Mouse (Mus musculus) cerebellum, adult 9-11 months (tissue): Measurements from ENCODE around the gene Lmbr1l.

Experiments used
- DNase-seq: peaks from one replicate; pipeline ENCODE4 v3.0.0; 2022

The Lmbr1l gene

GRCm38 (mm10) chr15:98917538-98918498 is at the start of gene Lmbr1l:
TSS of gene Lmbr1l (minus strand) at chr15:98918231.
- peak; percentile 99 for DNase-seq

- no peak for DNase-seq
Measured at GRCm38 (mm10) chr15:98959531-98959930, 41.5 kb upstream of the Lmbr1l start.

GRCm38 (mm10) chr15:98958901-98959420 is 40.9 kb upstream of the Lmbr1l start:
- DNase-seq, result no peak

DNA sequence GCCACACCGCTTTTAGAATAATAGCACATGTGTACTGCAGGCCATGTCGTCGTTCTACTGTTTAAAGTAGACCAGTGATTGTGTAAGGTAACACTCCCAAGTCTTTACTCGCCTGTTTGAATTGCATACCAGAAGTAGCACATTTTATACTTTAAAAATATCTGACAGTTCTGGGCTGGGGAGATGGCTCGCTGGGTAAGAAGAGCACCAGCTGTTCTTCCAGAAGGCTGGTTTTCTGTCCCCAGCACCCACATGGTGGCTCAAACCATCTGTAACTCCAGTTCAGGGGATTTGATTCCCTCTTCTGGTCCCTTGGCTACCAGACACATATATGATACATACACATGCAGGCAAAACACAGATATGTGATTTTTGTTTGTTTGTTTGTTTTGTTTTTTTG is 39.4 kb upstream of the Lmbr1l start:
- DNase-seq, result no peak

GRCm38 (mm10) chr15:98956000-98956399 is 38.0 kb upstream of the Lmbr1l start:
- no peak for DNase-seq

DNA sequence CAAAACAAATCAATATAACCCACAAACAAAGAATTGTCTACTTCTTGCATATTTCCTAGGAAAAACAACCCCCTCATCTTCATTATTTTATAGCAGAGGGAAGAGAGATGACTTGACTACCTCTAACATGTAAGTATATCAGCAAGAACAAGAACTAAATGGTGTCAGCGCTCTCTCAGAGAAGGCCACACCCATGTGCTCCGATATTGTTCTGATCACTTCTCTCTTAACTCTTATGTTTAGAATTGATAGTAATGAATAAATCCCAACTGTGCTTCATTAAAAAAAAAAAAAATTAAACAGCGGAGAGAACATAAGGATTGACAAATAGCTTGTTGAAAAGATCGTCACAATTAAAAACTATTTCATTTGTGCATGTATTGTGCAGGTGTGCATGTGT is 37.3 kb upstream of the Lmbr1l start:
- no peak for DNase-seq

DNA sequence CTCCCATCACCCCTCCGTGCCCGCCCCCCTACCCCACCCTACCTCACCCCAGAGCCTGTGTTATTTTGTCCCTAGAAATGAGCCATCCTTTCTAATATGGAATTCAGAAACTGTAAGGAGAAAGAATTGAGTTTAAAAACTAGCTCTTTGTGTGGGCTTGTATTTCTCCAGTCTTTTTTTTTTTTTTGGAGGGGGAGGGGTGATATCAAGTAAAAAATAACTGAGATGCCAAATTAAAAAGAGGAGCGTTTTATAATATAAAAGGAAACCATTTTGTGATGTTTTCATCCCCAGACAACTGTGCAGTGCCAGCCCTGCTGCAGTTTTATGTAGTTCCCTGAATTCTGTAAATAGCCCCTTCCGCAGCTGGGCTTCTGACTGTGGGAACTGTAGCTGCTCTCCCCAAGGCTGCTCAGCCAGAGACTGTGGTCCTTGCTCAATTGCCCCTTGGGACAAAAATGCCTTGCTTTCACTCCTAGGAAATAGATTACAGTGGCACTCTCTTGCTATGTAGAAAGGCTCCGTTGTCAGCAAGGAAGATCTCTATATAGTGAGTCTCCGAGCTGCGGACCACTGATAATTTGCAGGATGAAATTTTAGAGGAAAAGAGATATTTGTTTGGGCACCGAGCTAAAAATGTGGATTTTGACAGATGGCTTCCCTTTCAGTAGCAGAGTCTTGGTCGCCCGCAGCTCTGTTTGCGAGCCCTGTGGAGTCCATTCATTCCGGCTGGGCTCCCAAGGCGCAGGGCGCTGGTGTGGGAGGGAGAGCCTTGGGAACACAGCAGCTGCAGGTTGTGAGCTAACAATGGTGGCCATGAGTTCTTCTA is 36.6 kb upstream of the Lmbr1l start:
- DNase-seq, result peak; percentile 67

DNA sequence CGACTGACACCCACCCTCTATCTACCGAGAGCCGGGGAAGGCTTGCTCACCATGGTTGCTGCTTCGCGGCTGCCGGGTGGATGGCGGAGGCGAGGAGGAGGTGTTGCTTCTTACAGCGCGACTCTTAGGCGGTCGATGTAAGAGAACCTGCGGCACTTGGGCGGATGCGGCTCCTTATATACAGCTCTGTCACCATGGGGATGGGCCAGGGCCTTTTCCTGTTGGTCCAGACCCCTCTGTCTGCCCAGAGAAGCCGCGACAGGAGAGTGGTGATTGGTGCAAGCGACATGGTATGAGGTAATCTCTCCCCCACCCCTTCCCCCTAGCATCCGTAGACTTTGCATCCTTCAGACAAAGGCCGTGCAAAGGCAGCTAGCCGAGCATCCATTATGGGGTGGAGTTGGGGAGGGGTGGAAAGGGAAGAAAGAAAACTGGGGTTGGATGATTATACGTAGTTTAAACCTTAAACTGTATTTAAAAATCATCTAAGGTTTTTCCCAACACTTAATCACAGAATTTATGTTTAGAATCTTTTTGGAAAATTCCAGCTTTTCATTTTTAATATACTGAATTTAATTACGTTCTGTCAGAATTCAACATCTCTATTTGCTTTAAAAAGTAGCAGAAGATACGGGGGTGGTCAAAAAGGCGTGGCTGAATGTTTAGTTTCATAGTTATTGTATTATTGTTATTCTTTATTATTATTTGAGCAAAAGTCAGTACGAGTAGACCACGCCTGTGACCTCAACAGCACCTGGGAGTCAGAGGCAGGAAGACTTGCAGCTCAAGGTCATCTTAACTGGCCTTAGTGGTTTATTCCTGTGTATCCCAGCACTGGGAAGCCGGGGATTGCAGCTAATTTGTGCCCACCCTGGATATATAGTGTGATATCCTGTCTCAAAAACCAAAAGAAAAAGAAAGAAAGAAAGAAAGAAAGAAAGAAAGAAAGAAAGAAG is 35.6 kb upstream of the Lmbr1l start, which contains the start of the genes Gm49450 and Tuba1a:
Gene Gm49450 (minus strand): TSS at position 151 of the 956 bp plus-strand sequence.
Gene Tuba1a (minus strand): TSS at position 303 of the 956 bp plus-strand sequence.
- peak; percentile 99 for DNase-seq

GRCm38 (mm10) chr15:98952751-98953400 is 34.8 kb upstream of the Lmbr1l start:
- DNase-seq, result peak; percentile 85

DNA sequence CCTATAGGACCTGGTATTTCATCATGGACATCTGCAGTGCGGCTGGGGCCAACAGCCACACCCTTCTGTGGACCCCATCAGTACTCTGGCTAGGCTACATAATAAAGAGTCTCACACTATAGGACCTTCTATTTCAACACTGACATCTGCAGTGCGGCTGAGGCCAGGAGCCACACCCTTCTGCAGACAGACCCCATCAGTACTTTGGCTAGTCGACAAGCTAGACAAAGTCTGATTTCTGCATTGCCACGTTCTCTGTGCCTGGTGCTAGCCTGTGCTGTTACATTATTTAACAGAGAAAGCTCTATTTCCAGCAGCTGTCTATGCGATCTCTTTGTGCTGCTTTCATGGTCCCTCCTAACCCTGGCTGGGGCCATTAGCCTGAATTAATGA is 34.0 kb upstream of the Lmbr1l start:
- DNase-seq, result no peak

DNA sequence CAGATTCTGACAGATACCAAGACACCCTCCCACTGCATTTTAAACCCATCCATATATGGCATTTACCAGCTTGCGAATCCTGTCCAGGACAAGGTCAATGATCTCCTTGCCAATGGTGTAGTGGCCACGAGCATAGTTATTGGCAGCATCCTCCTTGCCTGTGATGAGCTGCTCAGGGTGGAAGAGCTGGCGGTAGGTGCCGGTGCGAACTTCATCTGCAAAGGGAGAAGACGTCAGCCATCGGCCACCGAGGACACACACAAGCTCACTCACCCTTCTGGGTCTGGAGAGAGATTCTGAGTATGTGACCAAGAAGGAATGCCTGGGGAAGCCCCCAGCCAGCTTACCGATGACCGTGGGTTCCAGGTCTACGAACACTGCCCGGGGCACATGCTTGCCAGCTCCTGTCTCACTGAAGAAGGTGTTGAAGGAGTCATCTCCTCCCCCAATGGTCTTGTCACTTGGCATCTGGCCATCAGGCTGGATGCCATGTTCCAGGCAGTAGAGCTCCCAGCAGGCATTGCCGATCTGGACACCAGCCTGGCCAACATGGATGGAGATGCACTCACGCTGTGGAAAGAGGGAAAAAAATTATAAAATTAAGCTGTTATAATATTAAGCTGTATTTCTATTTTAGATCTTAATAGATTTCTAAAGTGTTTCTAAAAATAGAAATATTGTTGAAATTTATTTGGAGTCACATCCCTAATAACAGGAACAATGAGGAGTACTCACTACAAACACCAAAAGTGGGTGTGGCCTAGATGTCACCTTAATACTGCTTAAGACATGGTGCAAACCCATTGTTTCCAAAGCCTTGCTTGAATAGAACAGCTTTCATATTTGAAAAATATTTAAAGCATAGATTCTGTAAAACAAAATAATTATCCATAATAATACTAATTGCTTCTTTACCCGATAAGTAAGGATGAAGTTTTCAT is 33.4 kb upstream of the Lmbr1l start:
- DNase-seq, result peak; percentile 65

DNA sequence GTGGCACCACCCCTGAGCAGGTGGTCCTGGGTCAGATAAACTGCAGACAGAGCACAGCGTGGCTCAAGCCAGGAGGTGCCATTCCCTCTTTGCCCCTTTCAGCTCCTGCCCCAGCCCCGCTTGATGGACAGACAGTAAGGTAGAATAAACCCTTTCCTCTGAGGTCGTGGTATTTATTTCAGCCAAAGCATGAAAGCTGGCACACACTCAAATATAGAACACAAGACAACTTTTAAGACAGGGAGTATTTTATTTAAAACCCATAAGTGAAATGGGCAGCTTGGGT is 31.5 kb upstream of the Lmbr1l start:
- no peak for DNase-seq

GRCm38 (mm10) chr15:98948857-98949606 is 31.0 kb upstream of the Lmbr1l start:
- DNase-seq, result no peak

DNA sequence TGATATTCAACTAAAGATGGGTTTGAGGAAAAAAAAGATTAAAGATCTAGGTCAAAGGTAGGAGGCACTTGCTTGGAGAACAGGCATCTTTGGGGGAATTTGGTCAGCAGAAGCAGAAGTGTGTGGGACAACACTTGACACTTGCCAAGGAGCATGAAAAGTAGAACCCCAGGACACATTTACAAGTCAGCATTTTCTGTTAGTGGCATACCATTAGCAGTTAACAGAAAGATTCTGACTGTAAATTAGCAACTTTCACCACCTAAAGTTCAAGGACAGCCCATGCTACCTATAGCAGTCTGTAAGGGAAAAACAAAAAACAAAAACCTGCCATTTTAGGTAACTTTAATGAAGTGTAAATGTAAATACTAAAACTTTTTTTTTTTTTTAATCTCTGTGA is 30.4 kb upstream of the Lmbr1l start:
- DNase-seq, result no peak

DNA sequence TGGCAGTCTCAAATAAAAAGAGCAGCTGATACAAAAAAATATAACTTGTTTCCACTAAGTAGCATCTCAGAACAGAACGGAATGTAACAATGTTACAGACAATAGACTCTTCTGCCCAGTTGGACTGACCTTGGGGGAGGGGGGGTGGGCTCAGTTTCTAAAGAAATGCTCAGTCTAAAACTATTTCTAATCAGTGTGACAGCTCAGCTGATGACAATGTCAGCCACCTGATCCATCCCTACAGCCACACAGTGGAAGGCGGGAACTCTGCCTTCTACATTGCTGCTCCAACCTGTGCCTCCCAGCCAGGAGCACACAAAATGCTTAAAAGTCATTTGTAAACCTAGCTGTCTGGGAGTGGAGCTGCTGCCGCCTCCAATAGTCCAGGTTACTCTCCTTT is 29.9 kb upstream of the Lmbr1l start:
- no peak for DNase-seq

DNA sequence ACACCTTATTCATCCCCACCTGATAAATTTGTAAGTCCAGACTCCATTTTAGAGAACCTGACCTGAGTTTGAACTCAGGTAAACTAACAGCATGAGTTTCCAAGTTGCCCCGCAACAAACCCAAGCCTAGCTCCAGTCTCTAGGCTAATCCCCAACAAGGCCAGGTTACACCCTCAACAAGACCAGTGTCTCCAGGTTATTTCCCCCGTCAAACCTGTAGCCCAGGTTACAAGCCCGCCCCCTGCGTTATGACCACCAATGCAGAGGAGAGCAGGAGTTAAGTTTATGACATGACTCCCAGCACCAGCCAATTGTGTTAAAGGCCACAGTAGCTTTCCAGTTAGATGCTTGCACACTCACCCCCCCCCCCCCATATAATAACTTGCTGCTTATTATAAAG is 25.1 kb upstream of the Lmbr1l start:
- no peak for DNase-seq

DNA sequence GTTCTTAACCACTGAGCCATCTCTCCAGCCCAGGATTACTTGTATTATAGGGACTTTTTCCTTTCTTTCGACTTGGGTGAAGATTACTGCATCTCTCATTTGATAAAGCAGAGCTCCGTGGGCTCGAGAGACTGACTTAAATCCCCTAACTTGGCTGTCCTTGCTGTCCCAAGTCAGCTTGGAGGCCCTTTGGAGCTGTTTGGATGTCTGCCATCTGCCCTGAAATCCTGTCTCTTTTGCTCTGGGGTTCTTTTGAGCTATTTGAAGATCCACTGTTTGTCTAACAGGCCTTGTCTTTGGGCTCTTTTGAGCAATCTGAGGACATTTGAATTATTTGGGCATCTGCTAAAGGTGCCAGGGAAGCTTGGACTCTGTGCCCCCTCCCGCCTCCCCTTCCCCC is 24.1 kb upstream of the Lmbr1l start:
- DNase-seq, result no peak

- DNase-seq, result no peak
Measured at GRCm38 (mm10) chr15:98941539-98941938, 23.5 kb upstream of the Lmbr1l start.

DNA sequence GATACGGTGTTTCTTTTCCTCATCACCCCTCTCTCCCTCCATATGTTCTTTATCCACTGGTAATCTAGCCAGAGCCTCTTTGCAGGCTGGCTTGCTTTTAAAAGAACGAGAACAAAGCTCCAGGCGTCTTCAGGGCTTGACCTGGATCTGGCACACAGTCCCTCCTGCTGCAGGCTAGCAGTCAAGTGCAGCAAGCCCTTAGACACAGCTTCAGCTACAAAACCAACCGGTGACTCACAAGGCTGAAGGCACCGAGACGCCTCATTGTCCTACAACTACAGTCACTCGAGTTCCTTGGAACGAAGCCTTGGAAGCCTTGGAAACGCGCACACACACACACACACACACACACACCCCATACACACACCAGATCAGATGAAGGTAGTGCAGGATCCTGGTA is 22.8 kb upstream of the Lmbr1l start:
- peak; percentile 63 for DNase-seq
